Mouse (Mus musculus) liver, embryonic 18 days (tissue): ENCODE results near the gene Fam217b. TPM values are rescaled to one million over a fixed set of nuclear protein-coding genes. Genes with fewer than 3 reads are reported as not detected.

Source experiments
- polyA plus RNA-seq: library from polyadenylated mRNA; depleted of rRNA; stranded (reverse); fragments of >200 nt; gene quantifications from 2 replicates; pipeline ENCODE4 v1.2.3, GENCODE M21; 2012; rRNA removed

Fam217b gene
- 0.56 and 0.59 TPM in 2 replicates for polyA plus RNA-seq

DNA sequence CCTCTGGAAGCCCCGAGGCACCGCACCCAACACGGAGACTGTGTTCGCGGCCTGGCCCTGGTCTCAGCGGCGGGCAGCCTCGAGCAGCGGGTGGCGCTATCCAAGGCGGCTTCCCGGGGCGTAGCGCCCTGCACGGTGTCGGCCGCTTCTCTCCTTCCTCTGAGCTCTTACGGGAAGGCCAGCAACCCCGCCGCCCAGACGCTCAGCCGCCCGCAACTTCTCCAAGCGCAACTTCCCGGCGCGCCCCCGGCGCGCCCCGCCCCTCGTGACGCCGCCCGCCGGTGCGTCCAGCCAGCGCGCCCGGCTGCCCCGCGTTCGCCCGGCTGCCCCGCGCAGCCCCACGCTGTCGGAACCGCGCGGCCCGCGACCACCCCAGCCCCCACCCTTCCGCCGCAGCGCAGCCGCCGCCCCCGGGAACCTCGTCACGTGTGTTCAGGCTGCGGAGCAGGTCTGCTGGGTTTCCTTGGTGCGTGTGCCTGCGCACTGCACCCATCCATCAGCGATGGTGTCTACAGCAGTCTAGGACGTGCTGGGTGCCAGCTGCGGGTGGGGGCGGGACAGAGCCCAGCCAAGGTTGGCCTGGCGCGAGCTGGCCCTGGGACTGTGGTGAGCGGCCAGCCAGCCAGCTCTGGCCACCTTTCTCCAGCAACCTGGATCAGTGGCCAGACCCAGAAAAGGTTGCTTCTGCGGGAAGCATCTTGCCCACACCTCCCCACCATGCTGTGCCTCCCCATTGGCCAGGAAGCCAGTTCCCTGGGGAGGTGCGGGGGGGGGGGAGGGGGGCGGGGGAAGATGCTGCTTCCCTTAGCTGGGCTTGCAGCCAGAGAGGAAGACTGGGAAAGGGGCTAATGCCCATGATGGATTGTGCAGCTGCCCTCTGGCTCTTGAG is at the start of gene Fam217b, which contains the start of gene Ppp1r3d:
Gene Fam217b (plus strand): TSS at position 264 of the 889 bp plus-strand sequence.
Gene Ppp1r3d (minus strand): TSS at position 212 of the 889 bp plus-strand sequence.

DNA sequence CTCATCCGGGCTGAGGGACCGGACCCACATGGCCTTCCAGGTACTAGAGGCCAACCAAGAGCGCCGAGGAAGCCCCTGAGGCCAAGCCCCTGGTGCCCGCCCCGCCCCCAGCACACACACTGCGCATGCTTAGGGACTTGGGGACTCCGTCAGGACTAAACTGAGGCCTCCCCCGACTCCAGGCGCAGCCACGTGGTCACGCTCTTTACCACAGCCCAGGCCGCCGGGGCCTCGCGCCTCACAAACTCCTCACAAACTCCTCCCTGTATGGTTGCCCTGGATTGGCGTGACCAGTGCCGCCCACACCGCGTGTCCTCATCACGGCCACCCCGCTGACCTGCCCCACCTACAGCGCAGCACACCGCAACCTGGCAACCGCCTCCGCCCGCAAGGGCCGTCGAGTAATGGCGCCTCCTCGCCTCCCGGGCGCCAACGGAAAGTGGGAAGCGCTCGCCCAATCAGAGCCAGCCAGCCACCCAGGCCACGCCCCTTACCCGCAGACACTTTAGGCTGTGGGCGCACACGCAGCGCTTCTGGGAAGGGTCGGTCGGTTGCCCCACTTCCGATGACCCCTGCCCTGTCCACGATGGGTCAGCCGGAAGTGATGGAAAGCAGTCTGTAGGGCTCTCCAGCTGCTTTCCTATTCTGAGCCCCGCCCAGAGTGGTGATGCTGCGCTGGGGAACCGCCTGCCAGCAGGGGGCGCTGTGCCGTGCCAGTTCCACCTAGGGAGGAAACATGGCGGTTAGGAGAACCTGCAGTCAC is 7.1 kb upstream of the Fam217b start, which contains the start of gene Sycp2:
Gene Sycp2 (minus strand): TSS at position 633 of the 763 bp plus-strand sequence.

DNA sequence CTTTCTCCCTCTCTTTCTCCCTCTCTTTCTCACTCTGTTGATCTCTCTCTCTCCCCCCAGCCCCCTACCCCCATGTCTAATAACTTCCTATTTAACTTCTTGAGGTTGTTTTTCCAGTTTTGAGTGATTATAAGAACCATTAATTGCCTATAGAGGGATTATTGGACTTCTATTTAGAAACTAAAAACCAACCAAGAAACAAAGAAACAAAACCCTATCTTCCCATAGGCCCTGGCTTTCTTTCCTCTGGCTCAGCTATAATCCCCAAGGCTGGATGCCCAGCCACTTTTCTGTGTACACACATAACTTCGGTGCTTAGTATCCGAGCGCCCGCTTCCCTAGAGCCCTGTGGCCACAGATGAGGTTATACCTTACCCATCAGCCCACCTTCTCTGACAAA is 15.9 kb downstream of the Fam217b start, which contains the start of gene Cdh26:
Gene Cdh26 (plus strand): TSS at position 301 of the 400 bp plus-strand sequence.

Other genes starting within 250 kb of the Fam217b start
- 0.07 and 0.08 TPM in 2 replicates for gene Sycp2, start 6.8 kb upstream of the Fam217b start, polyA plus RNA-seq
- 0.75 and 0.79 TPM in 2 replicates for gene Ppp1r3d, start 52 bp upstream of the Fam217b start, polyA plus RNA-seq
- 0.12 TPM in 2 replicates for gene Cdh26, start 16.0 kb downstream of the Fam217b start, polyA plus RNA-seq